Mouse (Mus musculus): ENCODE measurements around the gene Cpsf4. TPM values are rescaled to one million over a fixed set of nuclear protein-coding genes. Genes with fewer than 3 reads are reported as not detected.

Gene Cpsf4
- polyA plus RNA-seq (2015; fragmentation: Nextera tagmentation; extraction: Ambion mirVana): 18.1 and 19.3 TPM in 2 replicates

- DNase-seq (peak; percentile 98), ATAC-seq (peak; percentile 94)
- peak within 1 kb of the TSS; percentile 85 for H3K4me2 ChIP-seq (ENCODE audit: low read depth, low read length)
- H3K4me1 ChIP-seq (ENCODE audit: insufficient read depth): peaks cover 19% of the 10 kb centered on the region
- no peaks in the 10 kb centered on the region for H3K27me3 ChIP-seq (ENCODE audit: insufficient read depth, low read length)
- H3K9me3 ChIP-seq (ENCODE audit: low read length): no peaks in the 10 kb centered on the region
- peak within 1 kb of the TSS; percentile 73 for H3K4me3 ChIP-seq (ENCODE audit: low read depth, low read length)
- WGBS (ENCODE audit: insufficient replicate concordance): under 1% methylated on average over 43 of the region's 51 CpGs
- peak within 1 kb of the TSS; percentile 91 for H3K27ac ChIP-seq (ENCODE audit: low read depth)
- TF ChIP-seq EP300 (IDR thresholded peaks at IDR 0.05; ENCODE audit: low read depth) (peak; percentile 49; the same call in 1 of the 2 replicates), CTCF (IDR thresholded peaks at IDR 0.05; ENCODE audit: low read depth) (no peak)
- peaks cover 34% of the 10 kb centered on the region for H3K36me3 ChIP-seq (replicated peaks; ENCODE audit: insufficient read depth, low read length)
- H3K9ac ChIP-seq (replicated peaks): peak within 1 kb of the TSS; percentile 92
Measured at GRCm38 (mm10) chr5:145166536-145167305, at the start of gene Cpsf4, which contains the start of gene Ptcd1. TSS of gene Cpsf4 (plus strand) at chr5:145167213. TSS of gene Ptcd1 (minus strand) at chr5:145167108.

GRCm38 (mm10) chr5:145118005-145118404 is 49.0 kb upstream of the Cpsf4 start:
- TF ChIP-seq CTCF (IDR thresholded peaks at IDR 0.05; ENCODE audit: low read depth) (no peak), EP300 (IDR thresholded peaks at IDR 0.05; ENCODE audit: low read depth) (no peak)
- Histone ChIP-seq H3K27me3 (ENCODE audit: insufficient read depth, low read length) (no peaks in the 10 kb centered on the region), H3K9me3 (ENCODE audit: low read length) (no peaks in the 10 kb centered on the region), H3K4me1 (ENCODE audit: insufficient read depth) (peaks cover 10% of the 10 kb centered on the region), H3K9ac (replicated peaks) (no peak overlapping the region), H3K36me3 (replicated peaks; ENCODE audit: insufficient read depth, low read length) (peaks cover 17% of the 10 kb centered on the region), H3K4me2 (ENCODE audit: low read depth, low read length) (no peak overlapping the region), H3K4me3 (ENCODE audit: low read depth, low read length) (no peak overlapping the region), H3K27ac (ENCODE audit: low read depth) (no peak overlapping the region)
- DNase-seq (no peak), ATAC-seq (no peak)
- WGBS (ENCODE audit: insufficient replicate concordance): 69% methylated on average over 6 of the region's 6 CpGs

GRCm38 (mm10) chr5:145118461-145118860 is 48.6 kb upstream of the Cpsf4 start:
- Histone ChIP-seq H3K4me3 (ENCODE audit: low read depth, low read length) (no peak overlapping the region), H3K9ac (replicated peaks) (no peak overlapping the region), H3K9me3 (ENCODE audit: low read length) (no peaks in the 10 kb centered on the region), H3K27me3 (ENCODE audit: insufficient read depth, low read length) (no peaks in the 10 kb centered on the region), H3K4me1 (ENCODE audit: insufficient read depth) (peaks cover 8% of the 10 kb centered on the region), H3K27ac (ENCODE audit: low read depth) (no peak overlapping the region), H3K4me2 (ENCODE audit: low read depth, low read length) (no peak overlapping the region), H3K36me3 (replicated peaks; ENCODE audit: insufficient read depth, low read length) (peaks cover 20% of the 10 kb centered on the region)
- ATAC-seq (no peak), DNase-seq (no peak)
- 86% methylated on average over 5 of the region's 5 CpGs for WGBS (ENCODE audit: insufficient replicate concordance)
- no peak for TF ChIP-seq CTCF (IDR thresholded peaks at IDR 0.05; ENCODE audit: low read depth)
- no peak for TF ChIP-seq EP300 (IDR thresholded peaks at IDR 0.05; ENCODE audit: low read depth)

- Histone ChIP-seq H3K9me3 (ENCODE audit: low read length) (no peaks in the 10 kb centered on the region), H3K9ac (replicated peaks) (no peak overlapping the region), H3K27ac (ENCODE audit: low read depth) (no peak overlapping the region), H3K4me2 (ENCODE audit: low read depth, low read length) (no peak overlapping the region), H3K4me3 (ENCODE audit: low read depth, low read length) (no peak overlapping the region), H3K4me1 (ENCODE audit: insufficient read depth) (peaks cover 4% of the 10 kb centered on the region; the same call in 1 of the 2 replicates), H3K36me3 (replicated peaks; ENCODE audit: insufficient read depth, low read length) (peaks cover 27% of the 10 kb centered on the region), H3K27me3 (ENCODE audit: insufficient read depth, low read length) (no peaks in the 10 kb centered on the region)
- TF ChIP-seq CTCF (IDR thresholded peaks at IDR 0.05; ENCODE audit: low read depth) (peak; percentile 70), EP300 (IDR thresholded peaks at IDR 0.05; ENCODE audit: low read depth) (no peak)
- ATAC-seq (no peak), DNase-seq (peak; percentile 54)
- 91% methylated on average over 2 of the region's 2 CpGs for WGBS (ENCODE audit: insufficient replicate concordance)
Measured at GRCm38 (mm10) chr5:145119385-145119784, 47.6 kb upstream of the Cpsf4 start.

GRCm38 (mm10) chr5:145120921-145121320 is 46.1 kb upstream of the Cpsf4 start:
- no peaks in the 10 kb centered on the region for H3K9me3 ChIP-seq (ENCODE audit: low read length)
- H3K4me3 ChIP-seq (ENCODE audit: low read depth, low read length): no peak overlapping the region
- peaks cover 38% of the 10 kb centered on the region for H3K36me3 ChIP-seq (replicated peaks; ENCODE audit: insufficient read depth, low read length)
- H3K27me3 ChIP-seq (ENCODE audit: insufficient read depth, low read length): no peaks in the 10 kb centered on the region
- no peak for DNase-seq
- WGBS (ENCODE audit: insufficient replicate concordance): 69% methylated on average over 7 of the region's 7 CpGs
- no peak for ATAC-seq
- peaks cover 4% of the 10 kb centered on the region; the same call in 1 of the 2 replicates for H3K4me1 ChIP-seq (ENCODE audit: insufficient read depth)
- TF ChIP-seq CTCF (IDR thresholded peaks at IDR 0.05; ENCODE audit: low read depth): no peak
- no peak for TF ChIP-seq EP300 (IDR thresholded peaks at IDR 0.05; ENCODE audit: low read depth)
- H3K27ac ChIP-seq (ENCODE audit: low read depth): no peak overlapping the region
- no peak overlapping the region for H3K4me2 ChIP-seq (ENCODE audit: low read depth, low read length)
- H3K9ac ChIP-seq (replicated peaks): no peak overlapping the region

GRCm38 (mm10) chr5:145123396-145123795 is 43.6 kb upstream of the Cpsf4 start:
- H3K4me2 ChIP-seq (ENCODE audit: low read depth, low read length): no peak overlapping the region
- no peaks in the 10 kb centered on the region for H3K9me3 ChIP-seq (ENCODE audit: low read length)
- 89% methylated on average over 19 of the region's 19 CpGs for WGBS (ENCODE audit: insufficient replicate concordance)
- no peak for TF ChIP-seq EP300 (IDR thresholded peaks at IDR 0.05; ENCODE audit: low read depth)
- no peak for TF ChIP-seq CTCF (IDR thresholded peaks at IDR 0.05; ENCODE audit: low read depth)
- no peak overlapping the region for H3K27ac ChIP-seq (ENCODE audit: low read depth)
- ATAC-seq: no peak
- H3K4me3 ChIP-seq (ENCODE audit: low read depth, low read length): no peak overlapping the region
- H3K4me1 ChIP-seq (ENCODE audit: insufficient read depth): no peaks in the 10 kb centered on the region
- DNase-seq: no peak
- H3K36me3 ChIP-seq (replicated peaks; ENCODE audit: insufficient read depth, low read length): peaks cover 53% of the 10 kb centered on the region
- H3K27me3 ChIP-seq (ENCODE audit: insufficient read depth, low read length): no peaks in the 10 kb centered on the region
- H3K9ac ChIP-seq (replicated peaks): no peak overlapping the region
